Mouse (Mus musculus) spleen, adult 2 months (tissue): ENCODE measurements around the gene Cdh23.

ENCODE experiments used
- CTCF ChIP-seq: fragments of 200-500 bp; IDR thresholded peaks from 2 replicates; pipeline ENCODE4 v1.5.1; 2011; ENCODE audit warnings: mild to moderate bottlenecking, inconsistent platforms; ENCODE audit not compliant: insufficient read depth, insufficient read length, insufficient replicate concordance; ENCODE audit errors: extremely low read depth
- POLR2A ChIP-seq: fragments of 200-500 bp; IDR thresholded peaks from 2 replicates; pipeline ENCODE4 v1.6.1; 2011; ENCODE audit warnings: low read depth, low read length, inconsistent platforms

DNA sequence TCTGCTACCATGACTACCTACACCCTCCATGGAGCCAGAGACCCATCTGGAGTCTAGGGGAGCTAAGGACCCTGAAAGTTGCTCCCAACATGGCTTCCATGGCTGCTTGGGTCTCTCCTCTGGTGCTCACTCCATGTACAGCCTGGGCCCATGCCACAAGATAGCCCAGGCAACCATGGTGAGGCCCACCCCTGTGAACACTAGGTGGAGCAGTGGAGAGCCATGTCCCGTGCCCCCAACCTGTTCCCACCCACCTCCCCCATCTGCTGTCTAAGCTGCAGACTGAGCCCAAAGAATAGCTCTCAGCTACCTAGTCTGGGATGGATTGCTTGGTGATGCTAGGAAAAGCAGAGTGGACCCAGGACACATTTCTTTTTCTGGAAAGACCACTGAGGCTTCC, 27.1 kb upstream of the Cdh23 start:
- TF ChIP-seq CTCF (peak; percentile 20; the same call in 1 of the 2 replicates), POLR2A (no peak)
